Mouse (Mus musculus): ENCODE results near the gene Etnk2. TPM values are rescaled to one million over a fixed set of nuclear protein-coding genes. Genes with fewer than 3 reads are reported as not detected.

The Etnk2 gene
- polyA plus RNA-seq, 1 experiment = not detected

GRCm38 (mm10) chr1:133404005-133404404 is 40.6 kb downstream of the Etnk2 start:
- no peak for TF ChIP-seq POLR2A (IDR thresholded peaks at IDR 0.05; ENCODE audit: insufficient read depth, low read depth, low read length)
- no peak for TF ChIP-seq CTCF (IDR thresholded peaks at IDR 0.05; ENCODE audit: insufficient read depth, low read depth, low read length)
- H3K4me1 ChIP-seq (ENCODE audit: control insufficient read depth, insufficient read depth, low read length) = peaks cover 13% of the 10 kb centered on the region; the same call in 1 of the 2 replicates
- 89% methylated on average over 4 of the region's 4 CpGs for WGBS
- H3K4me3 ChIP-seq (ENCODE audit: insufficient read depth, low read depth, low read length) = no peak overlapping the region
- H3K27ac ChIP-seq (ENCODE audit: insufficient read depth, low read depth, low read length) = no peak overlapping the region

GRCm38 (mm10) chr1:133406614-133407013 is 43.2 kb downstream of the Etnk2 start:
- H3K4me1 ChIP-seq (ENCODE audit: control insufficient read depth, insufficient read depth, low read length) = peaks cover 6% of the 10 kb centered on the region; the same call in 1 of the 2 replicates
- no peak for TF ChIP-seq POLR2A (IDR thresholded peaks at IDR 0.05; ENCODE audit: insufficient read depth, low read depth, low read length)
- TF ChIP-seq CTCF (IDR thresholded peaks at IDR 0.05; ENCODE audit: insufficient read depth, low read depth, low read length) = no peak
- H3K4me3 ChIP-seq (ENCODE audit: insufficient read depth, low read depth, low read length) = no peak overlapping the region
- no peak overlapping the region for H3K27ac ChIP-seq (ENCODE audit: insufficient read depth, low read depth, low read length)
- 92% methylated on average over 7 of the region's 7 CpGs for WGBS

GRCm38 (mm10) chr1:133407436-133407835 is 44.1 kb downstream of the Etnk2 start:
- TF ChIP-seq CTCF (IDR thresholded peaks at IDR 0.05; ENCODE audit: insufficient read depth, low read depth, low read length) = no peak
- no peak for TF ChIP-seq POLR2A (IDR thresholded peaks at IDR 0.05; ENCODE audit: insufficient read depth, low read depth, low read length)
- peaks cover 7% of the 10 kb centered on the region; the same call in 1 of the 2 replicates for H3K4me1 ChIP-seq (ENCODE audit: control insufficient read depth, insufficient read depth, low read length)
- 85% methylated on average over 6 of the region's 6 CpGs for WGBS
- H3K4me3 ChIP-seq (ENCODE audit: insufficient read depth, low read depth, low read length) = no peak overlapping the region
- no peak overlapping the region for H3K27ac ChIP-seq (ENCODE audit: insufficient read depth, low read depth, low read length)

- Histone ChIP-seq H3K4me1 (ENCODE audit: control insufficient read depth, insufficient read depth, low read length) (peaks cover 15% of the 10 kb centered on the region), H3K27ac (ENCODE audit: insufficient read depth, low read depth, low read length) (no peak overlapping the region), H3K4me3 (ENCODE audit: insufficient read depth, low read depth, low read length) (no peak overlapping the region)
- TF ChIP-seq CTCF (IDR thresholded peaks at IDR 0.05; ENCODE audit: insufficient read depth, low read depth, low read length) = no peak
- 81% methylated on average over 9 of the region's 9 CpGs for WGBS
Measured at GRCm38 (mm10) chr1:133408321-133408720, 44.9 kb downstream of the Etnk2 start.

- 47% methylated on average over 6 of the region's 6 CpGs for WGBS
- no peak for TF ChIP-seq POLR2A (IDR thresholded peaks at IDR 0.05; ENCODE audit: insufficient read depth, low read depth, low read length)
- TF ChIP-seq CTCF (IDR thresholded peaks at IDR 0.05; ENCODE audit: insufficient read depth, low read depth, low read length) = no peak
- peaks cover 13% of the 10 kb centered on the region for H3K4me1 ChIP-seq (ENCODE audit: control insufficient read depth, insufficient read depth, low read length)
- H3K4me3 ChIP-seq (ENCODE audit: insufficient read depth, low read depth, low read length) = no peak overlapping the region
- no peak overlapping the region for H3K27ac ChIP-seq (ENCODE audit: insufficient read depth, low read depth, low read length)
Measured at GRCm38 (mm10) chr1:133408880-133409516, 45.6 kb downstream of the Etnk2 start.

GRCm38 (mm10) chr1:133409786-133410185 is 46.4 kb downstream of the Etnk2 start:
- no peak overlapping the region for H3K27ac ChIP-seq (ENCODE audit: insufficient read depth, low read depth, low read length)
- TF ChIP-seq POLR2A (IDR thresholded peaks at IDR 0.05; ENCODE audit: insufficient read depth, low read depth, low read length) = no peak
- TF ChIP-seq CTCF (IDR thresholded peaks at IDR 0.05; ENCODE audit: insufficient read depth, low read depth, low read length) = no peak
- H3K4me3 ChIP-seq (ENCODE audit: insufficient read depth, low read depth, low read length) = no peak overlapping the region
- WGBS = 91% methylated on average over 9 of the region's 9 CpGs
- peaks cover 13% of the 10 kb centered on the region for H3K4me1 ChIP-seq (ENCODE audit: control insufficient read depth, insufficient read depth, low read length)

DNA sequence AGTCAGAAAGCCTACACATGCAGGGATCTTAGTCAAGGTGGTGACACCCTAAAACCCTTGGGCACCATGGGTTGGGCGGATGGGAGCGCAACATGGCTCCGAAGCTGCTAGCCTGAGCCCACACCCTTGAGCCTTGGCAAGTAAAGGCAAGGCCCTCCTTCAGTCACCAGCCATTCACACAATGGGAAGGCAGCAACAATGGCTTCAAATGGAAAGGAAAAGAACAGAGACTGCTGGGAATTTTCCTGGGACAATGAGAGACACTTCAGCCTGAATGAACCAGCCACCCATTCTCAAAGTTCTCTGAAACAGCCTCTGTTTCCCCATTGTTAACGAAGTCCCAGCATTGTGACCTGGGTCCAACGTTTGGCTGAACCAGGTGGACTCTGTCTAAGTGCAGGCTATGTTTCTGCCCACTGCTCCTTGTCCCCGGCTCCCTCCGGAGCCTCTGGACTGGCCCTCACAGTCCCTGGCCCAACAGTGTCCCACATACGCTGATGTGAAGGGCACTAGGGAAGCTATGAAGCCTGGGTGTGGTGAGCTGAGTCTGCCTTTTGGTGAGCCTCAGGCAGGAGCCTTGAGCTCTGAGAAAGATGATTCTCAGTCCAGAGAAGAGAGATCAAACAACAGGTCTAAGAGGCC is 48.3 kb downstream of the Etnk2 start:
- H3K4me1 ChIP-seq (ENCODE audit: control insufficient read depth, insufficient read depth, low read length) = peaks cover 20% of the 10 kb centered on the region
- no peak overlapping the region for H3K4me3 ChIP-seq (ENCODE audit: insufficient read depth, low read depth, low read length)
- no peak overlapping the region for H3K27ac ChIP-seq (ENCODE audit: insufficient read depth, low read depth, low read length)
- WGBS = 74% methylated on average over 8 of the region's 8 CpGs
- no peak for TF ChIP-seq POLR2A (IDR thresholded peaks at IDR 0.05; ENCODE audit: insufficient read depth, low read depth, low read length)
- no peak for TF ChIP-seq CTCF (IDR thresholded peaks at IDR 0.05; ENCODE audit: insufficient read depth, low read depth, low read length)

GRCm38 (mm10) chr1:133412941-133413340 is 49.6 kb downstream of the Etnk2 start:
- WGBS = 79% methylated on average over 9 of the region's 9 CpGs
- Histone ChIP-seq H3K4me3 (ENCODE audit: insufficient read depth, low read depth, low read length) (no peak overlapping the region), H3K4me1 (ENCODE audit: control insufficient read depth, insufficient read depth, low read length) (peaks cover 24% of the 10 kb centered on the region), H3K27ac (ENCODE audit: insufficient read depth, low read depth, low read length) (no peak overlapping the region)
- no peak for TF ChIP-seq POLR2A (IDR thresholded peaks at IDR 0.05; ENCODE audit: insufficient read depth, low read depth, low read length)
- no peak for TF ChIP-seq CTCF (IDR thresholded peaks at IDR 0.05; ENCODE audit: insufficient read depth, low read depth, low read length)

DNA sequence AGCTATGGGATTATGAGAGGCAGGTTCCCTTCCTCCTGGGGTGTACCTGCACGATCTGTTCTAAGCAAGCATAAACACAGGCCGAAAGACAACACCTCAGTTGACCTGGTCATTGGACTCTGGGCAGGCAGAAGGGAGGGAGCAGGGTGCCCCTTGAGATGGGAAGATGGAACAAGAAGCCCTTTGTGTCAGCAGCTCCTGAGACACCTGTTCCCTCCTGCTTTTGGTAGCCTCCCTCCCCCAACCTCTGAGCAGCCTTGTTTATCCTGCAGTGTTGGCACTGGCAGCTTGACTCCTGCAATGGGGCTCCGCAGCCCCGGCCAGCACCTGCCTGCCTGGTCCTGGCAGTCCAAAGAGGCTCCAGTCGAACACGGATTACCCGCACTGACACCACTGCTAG is 51.7 kb downstream of the Etnk2 start:
- WGBS = 66% methylated on average over 7 of the region's 7 CpGs
- no peak overlapping the region for H3K27ac ChIP-seq (ENCODE audit: insufficient read depth, low read depth, low read length)
- TF ChIP-seq POLR2A (IDR thresholded peaks at IDR 0.05; ENCODE audit: insufficient read depth, low read depth, low read length) (no peak), CTCF (IDR thresholded peaks at IDR 0.05; ENCODE audit: insufficient read depth, low read depth, low read length) (no peak)
- H3K4me3 ChIP-seq (ENCODE audit: insufficient read depth, low read depth, low read length) = no peak overlapping the region
- H3K4me1 ChIP-seq (ENCODE audit: control insufficient read depth, insufficient read depth, low read length) = peaks cover 23% of the 10 kb centered on the region

All from olfactory bulb, adult 2 months (tissue).